Mouse (Mus musculus) midbrain, postnatal 0 days (tissue): ENCODE measurements around the gene Fndc3a. TPM values are rescaled to one million over a fixed set of nuclear protein-coding genes. Genes with fewer than 3 reads are reported as not detected.

ENCODE experiments used
- ATAC-seq: fragments of 200-750 bp; cut with Nextera tagmentation; 2 replicates; pipeline ENCODE4 v1.8.0; 2017; ENCODE audit warnings: moderate number of reproducible peaks, mild to moderate bottlenecking, moderate TSS enrichment, moderate library complexity; ENCODE audit not compliant: low FRiP score
- DNase-seq: peaks from one replicate; pipeline ENCODE4 v3.0.0-alpha.2; 2015; ENCODE audit warnings: low spot score
- H3K27ac ChIP-seq: fragments of 300-500 bp; sonication (generic); 2 replicates; pipeline ENCODE4 v1.5.1; 2014; ENCODE audit warnings: low read depth, mild to moderate bottlenecking, low read length, mixed read lengths
- H3K27me3 ChIP-seq: fragments of 300-500 bp; sonication (generic); 2 replicates; pipeline ENCODE4 v1.6.1; 2014; ENCODE audit warnings: low read length, control low read depth, mixed read lengths; ENCODE audit not compliant: insufficient read depth
- H3K36me3 ChIP-seq: fragments of 300-500 bp; sonication (generic); 2 replicates; pipeline ENCODE4 v1.6.1; 2014; ENCODE audit warnings: low read length, control low read depth, mixed read lengths; ENCODE audit not compliant: insufficient read depth
- H3K4me1 ChIP-seq: fragments of 300-500 bp; sonication (generic); 2 replicates; pipeline ENCODE4 v1.6.1; 2014; ENCODE audit warnings: mild to moderate bottlenecking, control low read depth, antibody characterized with exemption, low read length, mixed read lengths; ENCODE audit not compliant: insufficient read depth
- H3K4me2 ChIP-seq: fragments of 300-500 bp; sonication (generic); 2 replicates; pipeline ENCODE4 v1.6.1; 2014; ENCODE audit warnings: low read depth, mild to moderate bottlenecking, low read length, mixed read lengths; ENCODE audit not compliant: poor library complexity, severe bottlenecking
- H3K4me3 ChIP-seq: fragments of 300-500 bp; sonication (generic); 2 replicates; pipeline ENCODE4 v1.5.1; 2014; ENCODE audit warnings: low read depth, mild to moderate bottlenecking, low read length, moderate library complexity
- H3K9ac ChIP-seq: fragments of 300-500 bp; sonication (generic); replicated peaks from 2 replicates; pipeline ENCODE4 v1.6.1; 2014; ENCODE audit warnings: mild to moderate bottlenecking, low read length, moderate library complexity, mixed read lengths; ENCODE audit not compliant: poor library complexity, severe bottlenecking
- H3K9me3 ChIP-seq: fragments of 300-500 bp; sonication (generic); 2 replicates; pipeline ENCODE4 v1.6.1; 2016; ENCODE audit warnings: low read length, control low read depth
- CTCF ChIP-seq: IDR thresholded peaks from 2 replicates; pipeline ENCODE4 v1.5.1; 2016; ENCODE audit warnings: antibody characterized with exemption, mild to moderate bottlenecking
- WGBS: fragments of 180-500 bp; shearing (Covaris S2); extraction: QIAGEN DNeasy Blood & Tissue Kit; methylation state at CpG from one replicate; pipeline ENCODE4 v1.1.7; 2014; 5-methylcytosine and 5-hydroxymethylcytosine counted together
- polyA plus RNA-seq: library from polyadenylated mRNA; unstranded; fragments of >200 nt; fragmentation: Nextera tagmentation; extraction: Ambion mirVana; gene quantifications from 2 replicates; pipeline ENCODE4 v1.2.1, GENCODE M21; 2015
- total RNA-seq: library from RNA; depleted of rRNA; stranded (reverse); fragments of >200 nt; gene quantifications from 2 replicates; pipeline ENCODE4 v1.2.3, GENCODE M21; 2014

The Fndc3a gene
- total and polyA plus RNA-seq, 2 experiments from 2014 or later: 46.6 to 50.3 TPM

- Histone ChIP-seq H3K27ac (no peak overlapping the region), H3K4me1 (no peaks in the 10 kb centered on the region), H3K27me3 (no peaks in the 10 kb centered on the region), H3K9ac (no peak overlapping the region), H3K4me3 (no peak overlapping the region), H3K36me3 (peaks cover 4% of the 10 kb centered on the region; the same call in 1 of the 2 replicates), H3K9me3 (no peaks in the 10 kb centered on the region), H3K4me2 (no peak overlapping the region)
- no peak for ATAC-seq
- WGBS: 96% methylated on average over 7 of the region's 7 CpGs
- no peak for DNase-seq
- TF ChIP-seq CTCF: no peak
Measured at GRCm38 (mm10) chr14:72594191-72594590, 115.6 kb downstream of the Fndc3a start.

GRCm38 (mm10) chr14:72589415-72589814, 120.4 kb downstream of the Fndc3a start:
- Histone ChIP-seq H3K27me3 (no peaks in the 10 kb centered on the region), H3K9me3 (no peaks in the 10 kb centered on the region), H3K27ac (no peak overlapping the region), H3K4me2 (no peak overlapping the region), H3K4me3 (no peak overlapping the region), H3K9ac (no peak overlapping the region), H3K4me1 (no peaks in the 10 kb centered on the region), H3K36me3 (peaks cover 12% of the 10 kb centered on the region)
- no peak for DNase-seq
- no peak for TF ChIP-seq CTCF
- ATAC-seq: no peak
- WGBS: 97% methylated on average over 4 of the region's 4 CpGs

- DNase-seq (no peak), ATAC-seq (no peak)
- Histone ChIP-seq H3K9me3 (no peaks in the 10 kb centered on the region), H3K4me3 (no peak overlapping the region), H3K4me2 (no peak overlapping the region), H3K9ac (no peak overlapping the region), H3K4me1 (no peaks in the 10 kb centered on the region), H3K36me3 (peaks cover 8% of the 10 kb centered on the region), H3K27me3 (no peaks in the 10 kb centered on the region), H3K27ac (no peak overlapping the region)
- no peak for TF ChIP-seq CTCF
- WGBS: 39% methylated on average over 6 of the region's 6 CpGs
Measured at GRCm38 (mm10) chr14:72582979-72583378, 126.8 kb downstream of the Fndc3a start.

GRCm38 (mm10) chr14:72580991-72581390, 128.8 kb downstream of the Fndc3a start:
- Histone ChIP-seq H3K4me3 (no peak overlapping the region), H3K9ac (no peak overlapping the region), H3K4me1 (no peaks in the 10 kb centered on the region), H3K9me3 (no peaks in the 10 kb centered on the region), H3K27ac (no peak overlapping the region), H3K36me3 (peaks cover 10% of the 10 kb centered on the region; the same call in 1 of the 2 replicates), H3K4me2 (no peak overlapping the region), H3K27me3 (no peaks in the 10 kb centered on the region)
- DNase-seq: no peak
- no peak for TF ChIP-seq CTCF
- no peak for ATAC-seq
- 93% methylated on average over 3 of the region's 3 CpGs for WGBS

- WGBS: 90% methylated on average over 3 of the region's 3 CpGs
- H3K9me3 ChIP-seq: no peaks in the 10 kb centered on the region
Measured at GRCm38 (mm10) chr14:72576283-72576682, 133.5 kb downstream of the Fndc3a start.

GRCm38 (mm10) chr14:72563941-72564340, 145.9 kb downstream of the Fndc3a start:
- peaks cover 28% of the 10 kb centered on the region; the same call in 1 of the 2 replicates for H3K36me3 ChIP-seq
- no peaks in the 10 kb centered on the region for H3K27me3 ChIP-seq
- H3K4me1 ChIP-seq: no peaks in the 10 kb centered on the region
- H3K9me3 ChIP-seq: no peaks in the 10 kb centered on the region
- no peak for TF ChIP-seq CTCF
- WGBS: 97% methylated on average over 1 of the region's 1 CpGs
- H3K27ac ChIP-seq: no peak overlapping the region
- H3K4me3 ChIP-seq: no peak overlapping the region
- no peak overlapping the region for H3K9ac ChIP-seq
- DNase-seq (no peak), ATAC-seq (no peak)
- no peak overlapping the region for H3K4me2 ChIP-seq

More at GRCm38 (mm10) chr14:72576283-72576682, 133.5 kb downstream of the Fndc3a start:
- ATAC-seq (no peak), DNase-seq (peak; percentile 4)
- H3K4me1 ChIP-seq: no peaks in the 10 kb centered on the region
- H3K4me3 ChIP-seq: no peak overlapping the region
- no peak overlapping the region for H3K27ac ChIP-seq
- TF ChIP-seq CTCF: peak; percentile 47
- H3K4me2 ChIP-seq: no peak overlapping the region
- peaks cover 31% of the 10 kb centered on the region; the same call in 1 of the 2 replicates for H3K36me3 ChIP-seq
- H3K27me3 ChIP-seq: no peaks in the 10 kb centered on the region
- H3K9ac ChIP-seq: no peak overlapping the region
